In the genomic region with DNA sequence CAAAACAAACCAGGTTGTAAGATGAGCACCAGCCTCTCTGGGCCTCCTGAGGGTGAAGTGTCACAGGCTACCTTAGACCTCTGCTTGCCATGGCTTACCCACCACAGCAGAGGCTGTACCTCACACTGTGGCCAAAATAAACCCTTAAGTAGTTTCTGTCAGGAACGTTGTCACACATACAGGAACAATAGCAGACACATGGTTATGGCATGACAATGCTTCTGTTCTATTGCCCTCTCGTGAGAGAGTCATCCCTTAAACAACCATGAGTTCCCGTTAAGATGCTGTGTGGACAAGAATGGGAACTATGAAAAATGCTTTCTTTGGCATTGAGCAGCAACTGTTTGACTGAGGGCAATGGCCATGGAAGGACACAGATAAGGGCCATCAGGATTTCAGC, we compare ENCODE assay signal across 8 mouse cellular contexts. TPM values are rescaled to one million over a fixed set of nuclear protein-coding genes. Genes with fewer than 3 reads are reported as not detected.
DNase-seq lines count a peak whose midpoint lies in the region; ATAC-seq and TF ChIP-seq lines count a peak whose summit lies in the region.

A gene (plus strand): TSS at position 301 of the 400 bp plus-strand sequence.

- peaks cover 3% of the 10 kb centered on the region; the same call in 1 of the 2 replicates for H3K79me2 ChIP-seq in heart, adult 2 months (replicated peaks; ENCODE audit: control insufficient read depth, insufficient read depth, low read length)

- 80% methylated on average over 3 of the region's 3 CpGs for WGBS in kidney, adult 2 months
- 68% methylated on average over 3 of the region's 3 CpGs for WGBS in heart, adult 2 months
- WGBS in midbrain, postnatal 0 days, result 87% methylated on average over 3 of the region's 3 CpGs

- peak within 1 kb of the TSS; percentile 42 for H3K27ac ChIP-seq in kidney, adult 2 months (ENCODE audit: insufficient read depth, low read depth, low read length)
- H3K27ac ChIP-seq in heart, adult 2 months, result peak within 1 kb of the TSS; percentile 72
- peak within 1 kb of the TSS; percentile 77 for H3K27ac ChIP-seq in midbrain, postnatal 0 days (ENCODE audit: low read depth, low read length)

- H3K4me2 ChIP-seq in midbrain, postnatal 0 days (ENCODE audit: low read depth, low read length, poor library complexity, severe bottlenecking), result peak within 1 kb of the TSS; percentile 68

- H3K36me3 ChIP-seq in kidney, adult 2 months (ENCODE audit: control insufficient read depth, insufficient read depth, low read length), result no peaks in the 10 kb centered on the region
- peaks cover 5% of the 10 kb centered on the region for H3K36me3 ChIP-seq in heart, adult 2 months (ENCODE audit: control insufficient read depth, insufficient read depth, low read length)
- H3K36me3 ChIP-seq in midbrain, postnatal 0 days (ENCODE audit: insufficient read depth, low read length), result no peaks in the 10 kb centered on the region

- TF ChIP-seq POLR2A in kidney, adult 2 months (IDR thresholded peaks at IDR 0.05; ENCODE audit: low read depth, low read length), result no peak
- TF ChIP-seq POLR2A in heart, adult 2 months (IDR thresholded peaks at IDR 0.05; ENCODE audit: insufficient read depth, low read depth, low read length), result no peak

- ATAC-seq in midbrain, postnatal 0 days (ENCODE audit: low FRiP score), result no peak
- ATAC-seq in activated CD4-positive, CD25-positive, alpha-beta regulatory T cell, adult 4 months, result no peak

- intact Hi-C loops in heart, adult 2 months (cut with DNase I), result no loop called here

- TF ChIP-seq EP300 in heart, adult 2 months (IDR thresholded peaks at IDR 0.05; ENCODE audit: insufficient read depth, low read depth, low read length), result no peak

- no peak for TF ChIP-seq CTCF in kidney, adult 2 months (conservative IDR thresholded peaks at IDR 0.05; ENCODE audit: insufficient read depth, insufficient read length, low read depth, low read length)
- TF ChIP-seq CTCF in heart, adult 2 months (IDR thresholded peaks at IDR 0.05), result no peak
- TF ChIP-seq CTCF in midbrain, postnatal 0 days (IDR thresholded peaks at IDR 0.05), result no peak

- H3K9me3 ChIP-seq in midbrain, postnatal 0 days (ENCODE audit: low read length), result no peaks in the 10 kb centered on the region

- no peak for DNase-seq in kidney, adult 2 months
- DNase-seq in kidney, adult 8-10 months, result no peak
- DNase-seq in adrenal gland, postnatal 10 days, result no peak
- no peak for DNase-seq in heart, adult 2 months
- DNase-seq in layer of hippocampus, postnatal 36 days, result no peak
- DNase-seq in midbrain, postnatal 0 days (ENCODE audit: low spot score), result no peak
- no peak for DNase-seq in urinary bladder, postnatal 4 days (ENCODE audit: low spot score in 2 of 2)

- peak within 1 kb of the TSS; percentile 69 for H3K4me3 ChIP-seq in kidney, adult 2 months (ENCODE audit: insufficient read depth, low read depth, low read length)
- peak within 1 kb of the TSS; percentile 51 for H3K4me3 ChIP-seq in heart, adult 2 months
- peak within 1 kb of the TSS; percentile 51 for H3K4me3 ChIP-seq in midbrain, postnatal 0 days (ENCODE audit: low read depth, low read length)

- H3K4me1 ChIP-seq in kidney, adult 2 months (ENCODE audit: control insufficient read depth, insufficient read depth, low read length), result peaks cover 16% of the 10 kb centered on the region; the same call in 1 of the 2 replicates
- no peaks in the 10 kb centered on the region for H3K4me1 ChIP-seq in heart, adult 2 months (ENCODE audit: control insufficient read depth, insufficient read depth, low read length)
- peaks cover 8% of the 10 kb centered on the region for H3K4me1 ChIP-seq in midbrain, postnatal 0 days (ENCODE audit: insufficient read depth, low read length)

- H3K9ac ChIP-seq in heart, adult 2 months (ENCODE audit: low read depth, low read length), result peak within 1 kb of the TSS; percentile 87
- H3K9ac ChIP-seq in midbrain, postnatal 0 days (replicated peaks; ENCODE audit: low read length, poor library complexity, severe bottlenecking), result peak within 1 kb of the TSS; percentile 65

- H3K27me3 ChIP-seq in kidney, adult 2 months (replicated peaks; ENCODE audit: control insufficient read depth, insufficient read depth, low read length), result no peaks in the 10 kb centered on the region
- H3K27me3 ChIP-seq in heart, adult 2 months (ENCODE audit: control insufficient read depth, insufficient read depth, low read length), result no peaks in the 10 kb centered on the region
- no peaks in the 10 kb centered on the region for H3K27me3 ChIP-seq in midbrain, postnatal 0 days (ENCODE audit: insufficient read depth, low read length)

RNA-seq across cellular contexts. Expression of the gene that starts here (rescaled TPM):
- 387 and 392 TPM in 2 replicates for polyA plus RNA-seq in kidney, adult 2 months (2012; rRNA removed)
- 10 to 100 TPM; 33.0 to 34.6 TPM for total RNA-seq in adrenal gland, postnatal 10 days (2021)
- 10 to 100 TPM; 19.9 to 21.1 TPM for total RNA-seq in heart, adult 2 months (2021)
- 14.2 and 28.9 TPM in 2 replicates for polyA plus RNA-seq in heart, adult 2 months (2012; rRNA removed)
- total RNA-seq in layer of hippocampus, postnatal 36 days (2021), result 10 to 100 TPM; 43.4 to 45.0 TPM
- 67.3 and 77.0 TPM in 2 replicates for total RNA-seq in midbrain, postnatal 0 days (2014; rRNA removed)
- polyA plus RNA-seq in midbrain, postnatal 0 days (2015; fragmentation: Nextera tagmentation; extraction: Ambion mirVana), result 56.9 and 61.0 TPM in 2 replicates
- 1 to 10 TPM; 7.8 to 9.2 TPM for polyA plus RNA-seq in activated CD4-positive, CD25-positive, alpha-beta regulatory T cell, adult 4 months (2017; shearing (Covaris generic))
